Mouse (Mus musculus): ENCODE measurements around the gene Tspan5. TPM values are rescaled to one million over a fixed set of nuclear protein-coding genes. Genes with fewer than 3 reads are reported as not detected.

The Tspan5 gene
- 5.0 TPM for polyA plus RNA-seq (2014; fragmentation: Illumina TruSeq; extraction: RNeasy Lipid Tissue Mini Kit (QIAGEN cat#74804); ENCODE audit: low read depth, low replicate concordance)

GRCm38 (mm10) chr3:138741649-138742565, at the start of gene Tspan5:
Tspan5 (plus strand) TSS chr3:138742195.

Other genes with a start within 250 kb of the Tspan5 start
- gene Eif4e, start 216.0 kb upstream of the Tspan5 start, polyA plus RNA-seq (2014; fragmentation: Illumina TruSeq; extraction: RNeasy Lipid Tissue Mini Kit (QIAGEN cat#74804); ENCODE audit: low read depth, low replicate concordance): 190 TPM

All from heart, adult 10 weeks (tissue).